Mouse (Mus musculus): ENCODE measurements at regions not wholly inside any gene's neighbourhood (a gene's known extent, or its start where the extent isn't known, plus 50 kb on each side); places are given as distances from the start of the nearest gene placed in this dataset.

- TF ChIP-seq CTCF (IDR thresholded peaks at IDR 0.05; ENCODE audit: insufficient read depth, low read length) (no peak), POLR2A (IDR thresholded peaks at IDR 0.05; ENCODE audit: borderline replicate concordance, extremely low read depth, low read depth, low read length) (no peak)
Measured at GRCm38 (mm10) chr17:80827361-80827760, 99.1 kb upstream of the Map4k3 start.

Measured in lung, adult 2 months (tissue).